Mouse (Mus musculus) ES-E14 (cell line): ENCODE results near the gene Olfr373.

Source experiments
- CHD2 ChIP-seq: IDR thresholded peaks from 2 replicates; pipeline ENCODE4 v1.6.1; 2014; ENCODE audit warnings: mild to moderate bottlenecking, low read depth, low read length, inconsistent platforms
- HCFC1 ChIP-seq: IDR thresholded peaks from 2 replicates; pipeline ENCODE4 v1.6.1; 2012; ENCODE audit warnings: low read length, inconsistent platforms, borderline replicate concordance; ENCODE audit not compliant: insufficient read depth
- ZC3H11A ChIP-seq: IDR thresholded peaks from 2 replicates; pipeline ENCODE4 v1.6.1; 2012; ENCODE audit warnings: low read depth, mild to moderate bottlenecking, inconsistent platforms, low read length, borderline replicate concordance
- ZNF384 ChIP-seq: IDR thresholded peaks from 2 replicates; pipeline ENCODE4 v1.6.1; 2012; ENCODE audit warnings: low read depth, low read length, inconsistent platforms

- no peak for TF ChIP-seq HCFC1
- no peak for TF ChIP-seq ZNF384
- no peak for TF ChIP-seq CHD2
- TF ChIP-seq ZC3H11A = no peak
Observed at GRCm38 (mm10) chr8:72134756-72135445, 51.9 kb downstream of the Olfr373 start, which contains the start of gene Tpm4.
